Mouse (Mus musculus) spleen, embryonic (tissue): ENCODE measurements around the gene Panx2.

Source experiments
- CTCF ChIA-PET: fragments of 350-600 bp; sonication (Branson Sonifier 250); formaldehyde crosslinking; loops from one replicate; lab custom pipeline; 2022; lab: Charles Lee

Gene Panx2

DNA sequence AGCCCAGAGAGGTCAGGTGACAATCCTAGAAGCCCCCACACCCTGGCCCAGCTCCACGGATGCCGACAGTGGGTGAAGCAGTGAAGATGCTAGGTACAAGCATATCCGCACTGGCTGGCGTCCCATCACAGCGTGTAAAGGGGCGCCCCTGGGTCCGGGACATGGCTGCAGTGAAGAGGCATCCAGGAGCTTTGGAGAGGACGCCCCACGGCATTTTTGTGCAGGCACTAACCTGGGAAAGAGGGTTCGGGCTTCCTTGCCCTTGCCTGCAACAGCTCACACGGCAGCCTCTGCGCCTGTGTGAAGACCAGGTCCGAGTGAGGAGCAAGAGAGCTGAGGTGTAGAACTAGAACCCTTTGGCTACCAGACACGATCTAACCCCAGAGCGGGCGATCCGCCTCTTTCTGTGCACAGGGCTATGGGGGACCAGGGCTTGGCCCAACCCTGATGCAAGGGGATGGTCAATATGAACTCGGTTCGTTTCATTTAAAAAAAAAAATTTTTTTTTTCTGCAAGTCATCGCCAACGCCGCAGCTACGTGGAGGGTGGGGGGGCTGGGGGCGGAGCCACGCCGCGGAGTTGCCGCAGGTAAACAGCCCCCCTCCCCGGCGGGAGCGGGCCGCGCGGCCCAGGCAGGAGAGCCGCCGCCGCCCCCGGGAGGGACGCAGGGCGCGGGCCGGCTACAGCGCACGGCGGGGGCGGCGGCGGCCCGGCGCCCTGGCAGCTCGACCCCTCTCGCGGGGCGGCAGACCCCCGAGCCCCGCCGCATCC lies at the start of gene Panx2:
TSS of gene Panx2 (plus strand) at position 574 of the 771 bp plus-strand sequence.
- CTCF ChIA-PET, result no interaction called here

GRCm38 (mm10) chr15:89016722-89017121 lies 42.8 kb upstream of the Panx2 start:
- CTCF ChIA-PET, result no interaction called here

DNA sequence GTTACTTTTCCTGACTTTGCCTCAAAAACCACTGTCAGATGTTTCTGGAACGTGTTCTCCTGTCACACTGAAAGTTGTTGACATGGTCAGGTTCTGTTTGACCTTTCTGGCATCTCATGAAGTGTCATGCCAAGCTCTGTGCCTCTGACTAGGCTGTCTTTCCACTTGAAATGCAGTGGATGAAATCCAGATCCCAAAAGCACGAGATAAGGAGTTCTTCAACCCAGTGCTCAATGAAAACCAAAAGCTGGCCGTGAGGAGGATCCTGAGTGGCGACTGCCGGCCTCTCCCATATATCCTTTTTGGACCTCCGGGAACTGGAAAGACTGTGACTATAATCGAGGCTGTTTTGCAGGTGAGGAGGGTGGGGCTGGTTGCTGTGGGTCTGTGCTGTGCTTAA lies 39.4 kb upstream of the Panx2 start:
- CTCF ChIA-PET, result no interaction called here

GRCm38 (mm10) chr15:89020492-89020891 lies 39.0 kb upstream of the Panx2 start:
- CTCF ChIA-PET, result no interaction called here

DNA sequence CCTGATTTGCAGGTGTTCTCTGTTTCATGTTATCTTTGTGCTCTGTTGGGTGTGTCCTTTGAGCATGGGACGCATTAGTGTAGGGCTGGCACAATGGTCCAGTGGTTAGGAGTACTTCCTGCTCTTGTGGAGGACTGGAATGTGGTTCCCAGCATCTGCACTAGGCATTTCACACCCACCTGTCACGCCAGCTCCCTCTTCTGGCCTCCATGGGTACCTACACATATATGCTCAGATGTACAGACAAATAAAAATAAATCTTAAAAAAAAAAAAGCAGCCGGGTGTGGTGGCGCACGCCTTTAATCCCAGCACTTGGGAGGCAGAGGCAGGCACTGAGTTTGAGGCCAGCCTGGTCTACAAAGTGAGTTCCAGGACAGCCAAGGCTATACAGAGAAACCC lies 15.2 kb upstream of the Panx2 start:
- CTCF ChIA-PET, result no interaction called here

DNA sequence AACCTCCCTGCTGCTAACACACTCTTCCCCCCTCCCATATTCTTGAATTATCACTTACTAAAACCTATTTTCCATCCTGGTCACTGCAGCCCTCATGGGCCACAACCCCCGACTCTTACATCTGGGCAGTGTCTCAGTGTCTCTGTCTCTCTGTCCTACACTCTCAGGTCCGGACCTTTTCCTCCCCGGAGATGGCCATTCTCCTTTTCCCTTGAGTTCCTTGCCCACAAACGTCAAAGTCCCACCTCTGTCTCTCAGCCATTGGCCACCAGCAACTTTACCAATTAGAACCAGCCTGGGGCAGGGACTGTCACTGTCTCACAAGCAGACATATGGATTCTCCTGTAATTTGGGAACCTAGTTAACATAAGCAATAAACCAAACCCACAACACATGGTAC lies 13.2 kb upstream of the Panx2 start:
- CTCF ChIA-PET, result no interaction called here

DNA sequence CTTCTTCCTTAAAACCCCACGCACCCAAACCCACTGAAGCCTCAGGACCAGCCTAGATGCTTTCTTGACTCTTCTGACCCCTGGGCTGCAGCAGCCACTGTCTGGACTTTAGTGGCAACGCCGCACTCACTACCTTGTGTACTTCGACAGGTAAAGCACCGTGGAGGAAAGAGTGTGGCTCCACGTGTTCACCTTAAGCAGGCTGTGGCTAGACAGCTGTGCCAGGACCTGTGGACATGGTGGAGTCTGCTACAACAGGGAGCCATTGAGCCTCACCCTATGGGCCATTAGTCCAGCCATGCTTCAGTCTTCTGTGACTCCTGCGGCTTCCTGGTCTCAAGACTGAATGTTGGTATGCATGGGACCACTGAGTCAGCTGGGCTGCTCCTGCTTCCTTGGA lies 4.9 kb upstream of the Panx2 start:
- CTCF ChIA-PET, result no interaction called here

- CTCF ChIA-PET, result no interaction called here
Measured at GRCm38 (mm10) chr15:89058736-89059135, 798 bp upstream of the Panx2 start.

GRCm38 (mm10) chr15:89060032-89060681 lies 623 bp downstream of the Panx2 start:
- CTCF ChIA-PET, result no interaction called here

GRCm38 (mm10) chr15:89060811-89061460 lies 1.4 kb downstream of the Panx2 start:
- CTCF ChIA-PET, result no interaction called here

DNA sequence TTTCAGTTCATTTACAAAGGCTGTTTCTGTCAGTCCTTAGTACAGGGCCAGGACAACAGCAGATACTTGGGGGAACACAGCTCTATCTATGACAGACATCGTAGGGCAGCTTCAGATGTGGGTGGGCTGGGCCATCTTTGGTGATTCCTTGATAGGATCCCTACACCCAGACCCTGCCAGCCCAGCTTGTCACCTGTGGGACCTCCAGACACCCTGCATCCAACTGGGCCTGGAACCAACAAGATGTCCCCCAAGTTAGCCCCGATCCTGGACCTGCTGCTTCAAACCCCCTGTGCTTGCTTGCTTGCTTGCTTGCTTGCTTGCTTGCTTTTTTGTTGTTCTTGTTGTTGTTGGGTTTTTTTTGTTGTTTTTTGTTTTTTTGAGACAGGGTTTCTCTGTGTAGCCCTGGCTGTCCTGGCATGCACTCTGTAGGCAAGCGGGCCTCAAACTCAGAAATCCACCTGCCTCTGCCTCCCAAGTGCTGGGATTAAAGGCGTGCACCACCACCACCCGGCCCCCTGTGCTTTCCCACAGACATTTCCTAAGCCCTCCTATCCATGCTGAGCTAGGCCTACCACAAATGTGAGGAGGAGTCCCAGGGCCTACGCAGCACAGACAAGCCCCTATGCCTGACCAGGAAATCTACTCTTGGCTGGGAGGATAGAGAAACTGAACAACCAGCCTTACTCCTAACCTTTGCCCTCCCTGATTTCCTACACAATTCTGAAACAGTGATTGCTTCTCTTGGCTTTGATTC lies 2.4 kb downstream of the Panx2 start:
- CTCF ChIA-PET, result no interaction called here

DNA sequence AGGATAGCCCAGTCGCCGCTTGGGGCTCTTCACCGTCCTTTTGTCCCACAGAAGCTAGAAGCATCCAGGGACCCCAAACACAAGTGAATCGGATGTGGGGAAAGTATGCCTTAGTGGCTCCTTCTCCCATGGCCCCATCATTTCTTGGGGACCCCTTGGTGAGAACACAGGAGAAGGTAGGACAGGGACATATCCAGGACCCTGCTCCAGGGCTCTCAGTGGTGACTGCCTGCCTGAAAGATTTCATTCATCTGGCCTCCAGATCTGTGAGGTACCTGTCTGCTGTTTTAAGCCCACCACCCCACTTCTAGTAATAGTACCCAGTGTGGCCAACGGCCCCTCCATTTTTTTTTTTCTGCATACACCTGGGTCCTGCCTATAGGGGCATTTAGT lies 3.0 kb downstream of the Panx2 start:
- CTCF ChIA-PET, result no interaction called here

GRCm38 (mm10) chr15:89063001-89063400 lies 3.5 kb downstream of the Panx2 start:
- CTCF ChIA-PET, result no interaction called here

DNA sequence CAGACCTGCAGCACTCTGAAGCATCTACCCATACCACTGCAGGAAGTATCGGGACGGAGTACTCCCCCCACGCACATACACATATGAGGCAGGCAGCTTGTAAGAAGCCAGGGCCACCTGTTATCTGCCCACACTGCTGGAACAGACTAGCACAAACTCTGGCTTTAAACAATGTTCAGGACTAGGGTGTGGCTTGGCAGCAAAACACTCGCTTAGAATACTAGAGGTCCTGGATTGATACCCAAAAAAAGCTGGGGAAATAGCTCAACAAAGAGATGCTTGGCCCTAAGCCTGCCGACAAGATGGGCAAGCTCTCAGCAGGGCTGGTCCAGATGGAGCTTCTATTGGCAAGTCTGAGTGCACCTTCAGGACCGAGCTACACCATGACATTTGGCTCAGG lies 4.0 kb downstream of the Panx2 start:
- CTCF ChIA-PET, result no interaction called here

- CTCF ChIA-PET, result no interaction called here
Measured at GRCm38 (mm10) chr15:89064891-89065290, 5.4 kb downstream of the Panx2 start.

DNA sequence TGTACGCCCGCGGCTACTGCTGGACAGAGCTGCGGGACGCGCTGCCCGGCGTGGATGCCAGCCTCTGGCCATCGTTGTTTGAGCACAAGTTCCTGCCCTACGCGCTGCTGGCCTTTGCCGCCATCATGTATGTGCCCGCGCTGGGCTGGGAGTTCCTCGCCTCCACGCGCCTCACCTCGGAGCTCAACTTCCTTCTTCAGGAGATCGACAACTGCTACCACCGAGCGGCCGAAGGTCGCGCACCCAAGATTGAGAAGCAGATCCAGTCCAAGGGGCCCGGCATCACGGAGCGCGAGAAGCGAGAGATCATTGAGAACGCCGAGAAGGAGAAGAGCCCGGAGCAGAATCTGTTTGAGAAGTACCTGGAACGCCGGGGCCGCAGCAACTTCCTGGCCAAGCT lies 8.1 kb downstream of the Panx2 start:
- CTCF ChIA-PET, result no interaction called here

GRCm38 (mm10) chr15:89068226-89068625 lies 8.7 kb downstream of the Panx2 start:
- CTCF ChIA-PET, result no interaction called here

- CTCF ChIA-PET, result no interaction called here
Measured at GRCm38 (mm10) chr15:89069336-89069840, 9.9 kb downstream of the Panx2 start.

DNA sequence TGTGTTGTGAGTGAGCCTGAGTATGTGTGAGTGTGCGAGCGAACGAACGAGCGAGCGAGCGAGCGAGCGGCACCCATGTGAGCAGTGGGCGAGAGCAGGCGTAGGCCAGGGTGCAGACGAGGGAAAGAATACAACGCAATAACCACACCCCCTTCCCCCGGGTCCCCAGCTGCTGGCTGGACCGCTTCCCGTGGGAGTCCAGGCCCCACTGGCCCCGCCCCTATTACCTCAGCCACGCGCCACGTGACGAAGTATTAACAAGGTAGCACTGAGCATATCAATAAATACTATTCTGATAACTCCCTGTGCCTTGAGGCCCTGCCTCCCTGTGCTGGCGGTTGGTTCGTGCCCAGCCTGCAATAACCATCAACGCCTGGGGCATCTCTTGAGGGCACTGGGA lies 11.1 kb downstream of the Panx2 start:
- CTCF ChIA-PET, result no interaction called here

DNA sequence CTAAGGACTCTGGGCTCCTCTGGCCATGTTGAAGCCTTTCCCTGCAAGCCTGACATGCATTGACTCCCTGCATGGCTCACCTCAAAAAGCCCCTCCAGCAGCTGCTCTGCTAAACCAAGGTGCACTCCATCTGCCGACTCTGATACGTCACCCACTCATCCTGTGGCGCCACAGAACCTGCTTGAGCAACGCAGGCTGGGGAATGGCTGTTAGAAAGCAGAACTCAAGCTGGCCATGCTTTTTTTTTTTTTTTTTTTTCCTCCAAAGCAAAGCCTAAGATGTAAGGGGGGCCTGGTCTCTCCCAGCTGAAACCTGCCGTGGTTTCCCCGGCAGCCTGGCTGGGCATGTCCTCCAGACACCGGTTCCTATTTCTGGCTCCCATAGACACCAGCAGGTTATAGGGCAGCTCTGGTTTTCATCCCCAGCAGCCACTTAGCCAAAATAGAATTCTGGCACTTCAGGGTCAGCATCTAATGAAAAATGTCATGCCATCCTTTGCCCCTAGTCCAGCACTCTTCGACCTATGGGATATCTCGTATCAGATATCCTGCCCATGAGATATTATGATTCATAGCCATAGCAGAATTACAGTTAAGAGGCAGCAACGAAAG lies 14.6 kb downstream of the Panx2 start:
- CTCF ChIA-PET, result no interaction called here
